Mouse (Mus musculus) limb, embryonic 15.5 days (tissue): Measurements from ENCODE around the gene Nod2. TPM values are rescaled to one million over a fixed set of nuclear protein-coding genes. Genes with fewer than 3 reads are reported as not detected.

Experiments used
- ATAC-seq: fragments of 200-750 bp; cut with Nextera tagmentation; 2 replicates; pipeline ENCODE4 v1.8.0; 2017; ENCODE audit warnings: low read depth, moderate TSS enrichment; ENCODE audit not compliant: insufficient number of reproducible peaks, low FRiP score, low TSS enrichment
- H3K27ac ChIP-seq: fragments of 300-500 bp; sonication (generic); 2 replicates; pipeline ENCODE4 v1.5.1; 2015; ENCODE audit warnings: moderate library complexity, mild to moderate bottlenecking, inconsistent platforms
- H3K27me3 ChIP-seq: fragments of 300-500 bp; sonication (generic); 2 replicates; pipeline ENCODE4 v1.6.1; 2015; ENCODE audit warnings: inconsistent platforms
- H3K36me3 ChIP-seq: fragments of 300-500 bp; sonication (generic); 2 replicates; pipeline ENCODE4 v1.6.1; 2015; ENCODE audit warnings: inconsistent platforms
- H3K4me1 ChIP-seq: fragments of 300-500 bp; sonication (generic); 2 replicates; pipeline ENCODE4 v1.6.1; 2015; ENCODE audit warnings: inconsistent platforms
- H3K4me2 ChIP-seq: fragments of 300-500 bp; sonication (generic); 2 replicates; pipeline ENCODE4 v1.6.1; 2015; ENCODE audit warnings: mild to moderate bottlenecking, inconsistent platforms
- H3K4me3 ChIP-seq: fragments of 300-500 bp; sonication (generic); 2 replicates; pipeline ENCODE4 v1.5.1; 2015; ENCODE audit warnings: mild to moderate bottlenecking, inconsistent platforms
- H3K9ac ChIP-seq: fragments of 300-500 bp; sonication (generic); 2 replicates; pipeline ENCODE4 v1.6.1; 2015; ENCODE audit warnings: inconsistent platforms
- H3K9me3 ChIP-seq: fragments of 300-500 bp; sonication (generic); 2 replicates; pipeline ENCODE4 v1.6.1; 2016; ENCODE audit warnings: inconsistent platforms
- WGBS: fragments of 180-500 bp; shearing (Covaris S2); methylation state at CpG from one replicate; pipeline ENCODE4 v1.1.7; 2015; 5-methylcytosine and 5-hydroxymethylcytosine counted together
- polyA plus RNA-seq: library from polyadenylated mRNA; unstranded; fragments of >200 nt; fragmentation: Nextera tagmentation; extraction: Ambion mirVana; gene quantifications from 2 replicates; pipeline ENCODE4 v1.2.1, GENCODE M21; 2015

Nod2 gene
- polyA plus RNA-seq, 1 experiment from 2014 or later, result 0.23 TPM

DNA sequence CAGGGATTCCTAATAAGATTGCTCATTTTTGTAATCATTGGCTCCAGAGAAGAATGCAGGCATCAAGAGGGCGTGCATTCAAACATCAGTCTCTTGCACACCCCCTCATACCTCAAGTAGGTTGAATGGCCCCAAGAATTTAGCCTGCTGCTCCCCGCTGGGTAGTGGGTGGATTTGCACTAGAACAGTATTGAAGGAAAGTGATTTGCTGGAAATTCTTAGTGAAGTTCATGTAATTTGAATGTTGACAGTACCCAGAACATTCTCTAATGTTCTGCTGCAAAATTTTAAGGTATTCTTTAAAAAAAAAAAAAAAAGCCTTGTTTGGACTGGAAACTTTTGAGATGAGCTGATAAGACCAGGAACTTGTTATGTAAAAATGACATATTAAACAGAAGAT lies 50.9 kb downstream of the Nod2 start:
- Histone ChIP-seq H3K9me3 (no peaks in the 10 kb centered on the region), H3K9ac (no peak overlapping the region), H3K4me1 (peaks cover 9% of the 10 kb centered on the region; the same call in 1 of the 2 replicates), H3K36me3 (no peaks in the 10 kb centered on the region), H3K4me2 (peak overlapping the region; percentile 67), H3K27me3 (no peaks in the 10 kb centered on the region), H3K4me3 (peak overlapping the region; percentile 92), H3K27ac (no peak overlapping the region)
- ATAC-seq, result no peak
- WGBS, result 35% methylated on average over 2 of the region's 2 CpGs

DNA sequence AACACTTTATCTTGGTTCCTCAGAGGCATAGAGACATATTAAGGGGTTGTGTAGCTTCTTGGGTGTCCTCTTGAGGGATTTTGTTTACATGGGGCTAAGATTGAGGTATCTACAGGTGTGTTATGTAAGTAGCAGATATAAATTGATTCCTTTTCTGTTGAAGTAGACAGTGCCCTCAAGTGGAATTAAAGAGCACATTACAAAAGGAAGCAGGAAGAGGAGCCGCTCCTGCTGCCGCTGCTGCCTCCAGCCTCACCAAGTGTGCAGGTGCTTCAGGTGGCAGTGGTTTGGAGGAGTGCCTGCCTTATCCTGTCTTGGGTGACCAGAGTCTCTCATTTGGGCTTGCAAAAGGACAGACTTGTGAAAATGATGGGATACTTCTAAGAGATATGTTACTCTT lies 54.5 kb downstream of the Nod2 start:
- Histone ChIP-seq H3K4me1 (peaks cover 7% of the 10 kb centered on the region), H3K9me3 (no peaks in the 10 kb centered on the region), H3K4me3 (no peak overlapping the region), H3K27ac (no peak overlapping the region), H3K9ac (no peak overlapping the region), H3K36me3 (no peaks in the 10 kb centered on the region), H3K4me2 (no peak overlapping the region), H3K27me3 (no peaks in the 10 kb centered on the region)
- no peak for ATAC-seq
- 27% methylated on average over 2 of the region's 2 CpGs for WGBS

GRCm38 (mm10) chr8:88702816-88703215 lies 55.7 kb downstream of the Nod2 start:
- ATAC-seq, result no peak
- H3K9me3 ChIP-seq, result no peaks in the 10 kb centered on the region
- no peak overlapping the region for H3K27ac ChIP-seq
- WGBS, result 85% methylated on average over 3 of the region's 3 CpGs
- H3K4me2 ChIP-seq, result no peak overlapping the region
- no peaks in the 10 kb centered on the region for H3K36me3 ChIP-seq
- peaks cover 5% of the 10 kb centered on the region for H3K4me1 ChIP-seq
- no peak overlapping the region for H3K4me3 ChIP-seq
- H3K27me3 ChIP-seq, result no peaks in the 10 kb centered on the region
- H3K9ac ChIP-seq, result no peak overlapping the region

DNA sequence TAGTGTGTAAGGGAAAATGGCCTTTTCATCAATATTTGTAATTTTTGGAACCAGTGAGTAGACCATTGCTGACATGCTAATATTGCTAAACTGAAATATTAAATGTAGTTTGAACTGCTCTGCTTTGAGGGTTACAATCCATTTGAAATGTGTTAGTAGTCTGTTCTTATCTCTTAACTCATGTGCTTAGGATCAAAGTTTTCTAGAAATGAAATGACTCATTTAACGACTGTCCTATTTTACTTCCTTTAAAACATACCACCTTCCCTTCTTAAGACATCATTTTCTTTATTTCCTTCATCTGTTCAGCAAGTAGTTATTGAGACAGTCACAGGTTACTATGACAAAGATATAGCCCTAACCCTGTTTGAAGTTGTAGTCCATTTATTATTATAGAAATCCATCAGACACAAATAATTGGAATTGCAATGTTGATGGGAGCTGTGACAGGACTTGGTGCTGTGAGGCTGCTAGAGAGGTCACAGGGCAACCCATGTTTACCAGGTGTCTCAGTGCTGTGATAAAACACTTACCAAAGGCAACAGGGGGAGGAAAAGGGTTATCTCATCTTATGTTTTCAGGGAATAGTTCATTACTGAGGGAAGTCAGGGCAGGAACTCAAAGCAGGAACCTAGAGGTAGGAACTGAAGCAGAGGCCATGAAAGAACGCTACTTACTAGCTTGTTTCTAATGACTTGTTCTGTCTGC lies 76.3 kb downstream of the Nod2 start:
- Histone ChIP-seq H3K4me2 (no peak overlapping the region), H3K36me3 (peaks cover 30% of the 10 kb centered on the region), H3K27ac (no peak overlapping the region), H3K9me3 (no peaks in the 10 kb centered on the region), H3K27me3 (no peaks in the 10 kb centered on the region), H3K9ac (no peak overlapping the region), H3K4me3 (no peak overlapping the region), H3K4me1 (no peaks in the 10 kb centered on the region)
- WGBS, result 95% methylated on average over 2 of the region's 2 CpGs
- ATAC-seq, result no peak

Other genes starting within 250 kb of the Nod2 start
- gene Nkd1, start 126.0 kb upstream of the Nod2 start, polyA plus RNA-seq, result 63.5 and 67.2 TPM in 2 replicates
- gene Snx20, start 11.2 kb upstream of the Nod2 start, polyA plus RNA-seq, result 2.2 and 2.4 TPM in 2 replicates
- 13.7 and 14.0 TPM in 2 replicates for gene Cyld, start 49.7 kb downstream of the Nod2 start, polyA plus RNA-seq